Mouse (Mus musculus) v-Abl transformed pro-B cells (cell line): ENCODE data around the gene Shroom2.

Experiments used
- in situ Hi-C, 2 experiments: fragments of 400-800 bp; cut with MboI; formaldehyde crosslinking; loops; one replicate each; pipeline ENCODE4 v1.15.1; 2025; ENCODE audit not compliant: unreplicated experiment in 2 of 2

Gene Shroom2

GRCm38 (mm10) chrX:152768891-152769599 lies at the start of gene Shroom2:
Shroom2 (minus strand) TSS chrX:152769465.
- in situ Hi-C loops, result no loop called here

GRCm38 (mm10) chrX:152818996-152819395 lies 49.7 kb upstream of the Shroom2 start:
- in situ Hi-C loops, result loop anchor here (10.0 to 25.0 kb wide), 4 partner anchors 107 to 874 kb away; no protein-coding TSS in a partner anchor

- in situ Hi-C loops, result loop anchor here (10.0 to 25.0 kb wide), 4 partner anchors 101 to 869 kb away; no protein-coding TSS in a partner anchor
Observed at GRCm38 (mm10) chrX:152813339-152813738, 44.1 kb upstream of the Shroom2 start.

GRCm38 (mm10) chrX:152805317-152805716 lies 36.1 kb upstream of the Shroom2 start:
- in situ Hi-C loops, result loop anchor here in 1 of 2 experiments (25.0 kb wide), 1 partner anchor 93 kb away; no protein-coding TSS in a partner anchor

- in situ Hi-C loops, result no loop called here
Observed at GRCm38 (mm10) chrX:152788611-152789010, 19.3 kb upstream of the Shroom2 start.

- in situ Hi-C loops, result no loop called here
Observed at GRCm38 (mm10) chrX:152788129-152788528, 18.9 kb upstream of the Shroom2 start.

- in situ Hi-C loops, result no loop called here
Observed at GRCm38 (mm10) chrX:152781720-152782403, 12.6 kb upstream of the Shroom2 start, which contains the start of gene Gpr143. Gpr143 (plus strand) TSS chrX:152781921.

- in situ Hi-C loops, result no loop called here
Observed at GRCm38 (mm10) chrX:152769600-152770157, 414 bp upstream of the Shroom2 start.

GRCm38 (mm10) chrX:152764171-152764570 lies 5.1 kb downstream of the Shroom2 start:
- in situ Hi-C loops, result no loop called here

GRCm38 (mm10) chrX:152762855-152763254 lies 6.4 kb downstream of the Shroom2 start:
- in situ Hi-C loops, result no loop called here

GRCm38 (mm10) chrX:152762437-152762836 lies 6.8 kb downstream of the Shroom2 start:
- in situ Hi-C loops, result no loop called here

GRCm38 (mm10) chrX:152756293-152756692 lies 13.0 kb downstream of the Shroom2 start:
- in situ Hi-C loops, result no loop called here

- in situ Hi-C loops, result no loop called here
Observed at GRCm38 (mm10) chrX:152755819-152756218, 13.4 kb downstream of the Shroom2 start.

- in situ Hi-C loops, result no loop called here
Observed at GRCm38 (mm10) chrX:152745925-152746324, 23.3 kb downstream of the Shroom2 start.

GRCm38 (mm10) chrX:152743642-152744041 lies 25.6 kb downstream of the Shroom2 start:
- in situ Hi-C loops, result no loop called here

GRCm38 (mm10) chrX:152738759-152739368 lies 30.4 kb downstream of the Shroom2 start:
- in situ Hi-C loops, result no loop called here

- in situ Hi-C loops, result no loop called here
Observed at GRCm38 (mm10) chrX:152738191-152738590, 31.1 kb downstream of the Shroom2 start.

GRCm38 (mm10) chrX:152735283-152735682 lies 34.0 kb downstream of the Shroom2 start:
- in situ Hi-C loops, result no loop called here

GRCm38 (mm10) chrX:152716693-152717092 lies 52.6 kb downstream of the Shroom2 start:
- in situ Hi-C loops, result loop anchor here in 1 of 2 experiments (25.0 kb wide), 1 partner anchor 96 kb away; no protein-coding TSS in a partner anchor

GRCm38 (mm10) chrX:152710715-152711114 lies 58.5 kb downstream of the Shroom2 start:
- in situ Hi-C loops, result loop anchor here in 1 of 2 experiments (25.0 kb wide), 1 partner anchor 102 kb away; no protein-coding TSS in a partner anchor

- in situ Hi-C loops, result loop anchor here (10.0 to 25.0 kb wide), 2 partner anchors 104 to 126 kb away; no protein-coding TSS in a partner anchor
Observed at GRCm38 (mm10) chrX:152708359-152708758, 60.9 kb downstream of the Shroom2 start.
